Mouse (Mus musculus) heart, embryonic 13.5 days (tissue): Measurements from ENCODE around the gene Mdh1. TPM values are rescaled to one million over a fixed set of nuclear protein-coding genes. Genes with fewer than 3 reads are reported as not detected.
"Not testable (repeated sequence)": the region's sequence is repeated elsewhere in the genome, so short reads cannot be mapped to it uniquely, and the experiment has no call there.

Experiments used
- ATAC-seq: fragments of 200-750 bp; cut with Nextera tagmentation; 2 replicates; pipeline ENCODE4 v1.8.0; 2017; ENCODE audit warnings: moderate TSS enrichment; ENCODE audit not compliant: insufficient number of reproducible peaks, low FRiP score, low TSS enrichment; ENCODE audit errors: extremely low read depth
- H3K27ac ChIP-seq: fragments of 300-500 bp; sonication (generic); replicated peaks from 2 replicates; pipeline ENCODE4 v1.5.1; 2015; ENCODE audit warnings: moderate library complexity, mild to moderate bottlenecking, inconsistent platforms
- H3K27me3 ChIP-seq: fragments of 300-500 bp; sonication (generic); replicated peaks from 2 replicates; pipeline ENCODE4 v1.6.1; 2015; ENCODE audit warnings: mild to moderate bottlenecking, inconsistent platforms
- H3K36me3 ChIP-seq: fragments of 300-500 bp; sonication (generic); 2 replicates; pipeline ENCODE4 v1.6.1; 2015; ENCODE audit warnings: mild to moderate bottlenecking, inconsistent platforms
- H3K4me1 ChIP-seq: fragments of 300-500 bp; sonication (generic); 2 replicates; pipeline ENCODE4 v1.6.1; 2015; ENCODE audit warnings: inconsistent platforms
- H3K4me2 ChIP-seq: fragments of 300-500 bp; sonication (generic); 2 replicates; pipeline ENCODE4 v1.6.1; 2015; ENCODE audit warnings: inconsistent platforms, mild to moderate bottlenecking, moderate library complexity
- H3K4me3 ChIP-seq: fragments of 300-500 bp; sonication (generic); 2 replicates; pipeline ENCODE4 v1.5.1; 2015; ENCODE audit warnings: moderate library complexity, mild to moderate bottlenecking, inconsistent platforms
- H3K9ac ChIP-seq: fragments of 300-500 bp; sonication (generic); 2 replicates; pipeline ENCODE4 v1.6.1; 2015; ENCODE audit warnings: inconsistent platforms, mild to moderate bottlenecking, moderate library complexity
- H3K9me3 ChIP-seq: fragments of 300-500 bp; sonication (generic); 2 replicates; pipeline ENCODE4 v1.6.1; 2016; ENCODE audit warnings: inconsistent platforms
- WGBS: fragments of 180-500 bp; shearing (Covaris S2); methylation state at CpG from one replicate; pipeline ENCODE4 v1.1.7; 2015; ENCODE audit warnings: mixed read lengths; 5-methylcytosine and 5-hydroxymethylcytosine counted together
- polyA plus RNA-seq: library from polyadenylated mRNA; unstranded; fragments of >200 nt; fragmentation: Nextera tagmentation; extraction: Ambion mirVana; gene quantifications from 2 replicates; pipeline ENCODE4 v1.2.1, GENCODE M21; 2015

The Mdh1 gene
- polyA plus RNA-seq, 1 experiment from 2014 or later: 1,373 TPM

GRCm38 (mm10) chr11:21545021-21545420, 27.1 kb downstream of the Mdh1 start:
- Histone ChIP-seq H3K9me3 (no peaks in the 10 kb centered on the region), H3K4me3 (no peak overlapping the region), H3K36me3 (no peaks in the 10 kb centered on the region), H3K27me3 (no peaks in the 10 kb centered on the region), H3K4me2 (no peak overlapping the region), H3K27ac (no peak overlapping the region), H3K9ac (no peak overlapping the region), H3K4me1 (no peaks in the 10 kb centered on the region)
- WGBS: 59% methylated on average over 2 of the region's 2 CpGs
- no peak for ATAC-seq

- no peak for ATAC-seq
- Histone ChIP-seq H3K27me3 (no peaks in the 10 kb centered on the region), H3K9ac (no peak overlapping the region), H3K9me3 (no peaks in the 10 kb centered on the region), H3K4me2 (no peak overlapping the region), H3K27ac (no peak overlapping the region), H3K4me1 (no peaks in the 10 kb centered on the region), H3K36me3 (no peaks in the 10 kb centered on the region), H3K4me3 (no peak overlapping the region)
- WGBS: 69% methylated on average over 5 of the region's 5 CpGs
Measured at GRCm38 (mm10) chr11:21542731-21543130, 29.4 kb downstream of the Mdh1 start.

GRCm38 (mm10) chr11:21540622-21541021, 31.5 kb downstream of the Mdh1 start:
- Histone ChIP-seq H3K4me2 (no peak overlapping the region), H3K27ac (no peak overlapping the region), H3K4me1 (no peaks in the 10 kb centered on the region), H3K9ac (no peak overlapping the region), H3K36me3 (no peaks in the 10 kb centered on the region), H3K9me3 (no peaks in the 10 kb centered on the region), H3K27me3 (no peaks in the 10 kb centered on the region), H3K4me3 (no peak overlapping the region)
- ATAC-seq: no peak
- WGBS: 91% methylated on average over 2 of the region's 2 CpGs

- Histone ChIP-seq H3K27ac (no peak overlapping the region), H3K9ac (no peak overlapping the region), H3K9me3 (no peaks in the 10 kb centered on the region), H3K4me3 (no peak overlapping the region), H3K4me1 (no peaks in the 10 kb centered on the region), H3K36me3 (no peaks in the 10 kb centered on the region), H3K4me2 (no peak overlapping the region), H3K27me3 (no peaks in the 10 kb centered on the region)
- no peak for ATAC-seq
- WGBS: 45% methylated on average over 2 of the region's 2 CpGs
Measured at GRCm38 (mm10) chr11:21540072-21540471, 32.1 kb downstream of the Mdh1 start.

- H3K9ac ChIP-seq, ATAC-seq, H3K4me2 ChIP-seq, H3K27me3 ChIP-seq, H3K9me3 ChIP-seq, H3K27ac ChIP-seq, H3K4me3 ChIP-seq, H3K36me3 ChIP-seq, H3K4me1 ChIP-seq: not testable (repeated sequence)
- 70% methylated on average over 2 of the region's 2 CpGs for WGBS
Measured at GRCm38 (mm10) chr11:21530856-21531255, 41.3 kb downstream of the Mdh1 start.

GRCm38 (mm10) chr11:21528676-21529394, 43.3 kb downstream of the Mdh1 start:
- no peak overlapping the region for H3K4me3 ChIP-seq
- no peaks in the 10 kb centered on the region for H3K4me1 ChIP-seq
- no peak overlapping the region for H3K4me2 ChIP-seq
- ATAC-seq: no peak
- H3K9me3 ChIP-seq: no peaks in the 10 kb centered on the region
- H3K9ac ChIP-seq: no peak overlapping the region
- H3K27me3 ChIP-seq: no peaks in the 10 kb centered on the region
- WGBS: 40% methylated on average over 2 of the region's 2 CpGs
- no peaks in the 10 kb centered on the region for H3K36me3 ChIP-seq
- H3K27ac ChIP-seq: no peak overlapping the region

- H3K27ac ChIP-seq: no peak overlapping the region
- H3K4me2 ChIP-seq: no peak overlapping the region
- no peaks in the 10 kb centered on the region for H3K4me1 ChIP-seq
- no peak overlapping the region for H3K4me3 ChIP-seq
- ATAC-seq: no peak
- H3K9ac ChIP-seq: no peak overlapping the region
- WGBS: 84% methylated on average over 9 of the region's 9 CpGs
- no peaks in the 10 kb centered on the region for H3K9me3 ChIP-seq
- no peaks in the 10 kb centered on the region for H3K36me3 ChIP-seq
- H3K27me3 ChIP-seq: no peaks in the 10 kb centered on the region
Measured at GRCm38 (mm10) chr11:21517726-21518125, 54.4 kb downstream of the Mdh1 start.

- not testable (repeated sequence) for H3K36me3 ChIP-seq, H3K9me3 ChIP-seq, H3K27ac ChIP-seq, H3K4me3 ChIP-seq, H3K4me2 ChIP-seq, H3K27me3 ChIP-seq, ATAC-seq, H3K9ac ChIP-seq, H3K4me1 ChIP-seq
- WGBS: 72% methylated on average over 1 of the region's 1 CpGs
Measured at GRCm38 (mm10) chr11:21516396-21516795, 55.8 kb downstream of the Mdh1 start.

GRCm38 (mm10) chr11:21510577-21510976, 61.6 kb downstream of the Mdh1 start:
- 73% methylated on average over 1 of the region's 1 CpGs for WGBS
- H3K4me2 ChIP-seq, H3K27me3 ChIP-seq, H3K4me1 ChIP-seq, H3K9me3 ChIP-seq, ATAC-seq, H3K4me3 ChIP-seq, H3K27ac ChIP-seq, H3K36me3 ChIP-seq, H3K9ac ChIP-seq: not testable (repeated sequence)

GRCm38 (mm10) chr11:21508713-21509112, 63.5 kb downstream of the Mdh1 start:
- H3K36me3 ChIP-seq, H3K9ac ChIP-seq, H3K27me3 ChIP-seq, H3K4me3 ChIP-seq, ATAC-seq, H3K4me2 ChIP-seq, H3K27ac ChIP-seq, H3K9me3 ChIP-seq, H3K4me1 ChIP-seq: not testable (repeated sequence)
- 73% methylated on average over 1 of the region's 1 CpGs for WGBS

- WGBS: 80% methylated on average over 5 of the region's 5 CpGs
Measured at GRCm38 (mm10) chr11:21507073-21507472, 65.1 kb downstream of the Mdh1 start.

More at GRCm38 (mm10) chr11:21507073-21507472, 65.1 kb downstream of the Mdh1 start:
- not testable (repeated sequence) for H3K9ac ChIP-seq, H3K36me3 ChIP-seq, ATAC-seq, H3K4me3 ChIP-seq, H3K9me3 ChIP-seq, H3K4me2 ChIP-seq, H3K27me3 ChIP-seq, H3K4me1 ChIP-seq, H3K27ac ChIP-seq
